Mouse (Mus musculus) cerebellum, postnatal 36 days (tissue): Measurements from ENCODE around the gene Gm21887.
A peak's percentile ranks its signal among the peaks of the same experiment; 100 is the strongest.
"Not testable (repeated sequence)": the region's sequence is repeated elsewhere in the genome, so short reads cannot be mapped to it uniquely, and the experiment has no call there.

Source experiments
- DNase-seq, 2 experiments: peaks; one replicate each; pipeline ENCODE4 v3.0.0; 2021 to 2022; ENCODE audit warnings: mixed read lengths in 2 of 2

Gene Gm21887

DNA sequence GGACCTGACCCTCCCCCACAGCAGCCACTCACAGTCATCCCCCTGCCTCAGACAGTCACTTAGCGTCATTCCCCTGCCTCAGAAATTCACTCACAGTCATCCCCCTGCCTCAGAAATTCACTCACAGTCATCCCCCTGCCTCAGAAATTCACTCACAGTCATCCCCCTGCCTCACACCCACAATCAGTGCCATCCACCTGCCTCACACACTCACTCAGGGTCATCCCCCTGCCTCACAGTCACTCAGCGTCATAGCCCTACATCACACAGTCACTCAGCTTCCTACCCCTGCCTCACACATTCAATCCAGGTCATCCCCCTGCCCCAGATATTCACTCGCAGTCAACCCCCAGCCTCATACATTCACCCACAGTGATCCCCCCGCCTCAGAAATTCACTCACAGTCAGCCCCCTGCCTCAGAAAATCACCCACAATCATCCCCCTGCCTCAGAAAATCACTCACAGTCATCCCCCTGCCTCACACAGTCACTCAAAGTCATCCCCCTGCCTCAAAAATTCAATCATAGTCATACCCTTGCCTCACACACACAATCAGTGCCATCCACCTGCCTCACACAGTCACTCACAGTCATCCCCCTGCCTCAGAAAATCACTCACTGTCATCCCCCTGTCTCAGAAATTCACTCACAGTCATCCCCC is 10.8 kb upstream of the Gm21887 start:
- not testable (repeated sequence) for DNase-seq

DNA sequence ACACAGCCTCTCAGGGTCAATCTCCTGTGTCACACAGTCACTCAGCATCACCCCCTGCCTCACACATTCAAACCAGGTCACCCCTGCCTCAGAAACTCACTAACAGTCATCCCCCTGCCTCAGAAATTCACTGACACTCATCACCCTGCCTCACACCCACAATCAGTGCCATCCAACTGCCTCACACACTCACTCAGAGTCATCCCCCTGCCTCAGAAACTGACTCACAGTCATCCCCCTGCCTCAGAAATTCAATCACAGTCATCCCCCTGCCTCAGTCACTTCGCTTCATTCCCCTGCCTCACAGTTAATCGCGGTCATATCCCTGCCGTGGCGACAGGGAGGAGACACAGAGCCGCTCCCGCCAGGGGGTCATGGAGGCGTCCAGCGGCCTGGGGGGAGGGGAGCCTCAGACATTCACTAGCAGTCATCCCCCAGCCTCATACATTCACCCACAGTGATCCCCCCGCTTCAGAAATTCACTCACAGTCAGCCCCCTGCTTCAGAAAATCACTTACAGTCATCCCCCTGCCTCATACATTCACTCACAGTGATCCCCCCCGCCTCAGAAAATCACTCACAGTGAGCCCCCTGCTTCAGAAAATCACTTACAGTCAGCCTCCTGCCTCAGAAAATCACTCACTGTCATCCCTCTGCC is 10.1 kb upstream of the Gm21887 start:
- peak in 1 of 2 experiments; percentile 34 for DNase-seq

DNA sequence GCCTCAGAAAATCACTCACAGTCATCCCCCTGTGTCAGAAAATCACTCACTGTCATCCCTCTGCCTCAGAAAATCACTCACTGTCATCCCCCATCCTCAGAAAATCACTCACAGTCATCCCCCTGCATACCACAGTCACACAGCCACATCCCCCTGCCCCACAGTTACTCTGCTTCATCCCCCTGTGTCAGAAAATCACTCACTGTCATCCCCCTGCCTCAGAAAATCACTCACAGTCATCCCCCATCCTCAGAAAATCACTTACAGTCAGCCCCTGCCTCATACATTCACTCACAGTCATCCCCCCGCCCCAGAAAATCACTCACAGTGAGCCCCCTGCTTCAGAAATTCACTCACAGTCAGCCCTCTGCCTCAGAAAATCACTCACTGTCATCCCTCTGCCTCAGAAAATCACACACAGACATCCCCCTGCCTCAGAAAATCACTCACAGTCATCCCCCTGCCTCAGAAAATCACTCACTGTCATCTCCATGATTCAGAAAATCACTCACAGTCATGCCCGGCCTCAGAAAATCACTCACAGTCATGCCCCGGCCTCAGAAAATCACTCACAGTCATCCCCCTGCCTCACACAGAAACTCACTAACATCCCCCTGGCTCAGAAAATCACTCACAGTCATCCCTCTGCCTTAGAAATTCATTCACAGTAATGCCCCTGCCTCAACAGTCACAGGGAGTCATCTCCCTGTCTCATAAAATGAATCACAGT is 9.4 kb upstream of the Gm21887 start:
- DNase-seq, result not testable (repeated sequence)

DNA sequence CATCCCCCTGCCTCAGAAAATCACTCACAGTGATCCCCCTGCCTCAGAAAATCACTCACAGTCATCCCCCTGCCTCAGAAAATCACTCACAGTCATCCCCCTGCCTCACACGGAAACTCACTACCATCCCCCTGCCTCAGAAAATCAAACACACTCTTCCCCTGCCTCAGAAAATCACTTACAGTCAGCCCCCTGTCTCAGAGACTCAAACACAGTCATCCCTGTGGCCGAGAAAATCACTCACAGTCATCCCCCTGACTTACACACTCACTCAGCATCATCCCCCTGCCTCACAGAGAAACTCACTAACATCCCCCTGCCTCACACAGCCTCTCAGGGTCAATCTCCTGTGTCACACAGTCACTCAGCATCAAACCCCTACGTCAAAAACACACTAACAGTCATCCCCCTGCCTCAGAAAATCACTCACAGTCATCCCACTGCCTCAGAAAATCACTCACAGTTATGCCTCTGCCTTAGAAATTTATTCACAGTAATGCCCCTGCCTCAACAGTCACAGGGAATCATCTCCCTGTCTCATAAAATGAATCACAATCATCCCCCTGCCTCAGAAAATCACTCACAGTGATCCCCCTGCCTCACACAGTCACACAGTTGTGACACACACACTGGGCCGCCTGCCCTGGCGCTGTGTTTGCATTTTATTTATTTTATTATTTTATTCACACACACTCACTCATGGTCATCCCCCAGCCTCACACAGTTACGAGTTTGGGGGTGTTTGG is 8.6 kb upstream of the Gm21887 start:
- DNase-seq, result not testable (repeated sequence)

DNA sequence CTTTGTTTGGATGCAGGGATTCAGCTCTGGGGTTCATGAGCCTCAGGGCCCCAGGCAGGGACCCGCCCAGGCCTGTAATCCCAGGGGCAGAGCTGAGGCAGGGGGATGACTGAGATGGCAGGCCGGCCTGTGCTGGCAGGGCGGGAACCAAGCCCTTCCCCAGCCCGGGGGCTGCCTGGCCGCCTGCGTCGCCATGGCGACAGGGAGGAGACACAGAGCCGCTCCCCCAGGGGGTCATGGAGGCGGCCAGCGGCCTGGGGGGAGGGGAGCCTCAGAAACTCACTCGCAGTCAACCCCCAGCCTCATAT is 8.1 kb upstream of the Gm21887 start:
- DNase-seq, result not testable (repeated sequence)

DNA sequence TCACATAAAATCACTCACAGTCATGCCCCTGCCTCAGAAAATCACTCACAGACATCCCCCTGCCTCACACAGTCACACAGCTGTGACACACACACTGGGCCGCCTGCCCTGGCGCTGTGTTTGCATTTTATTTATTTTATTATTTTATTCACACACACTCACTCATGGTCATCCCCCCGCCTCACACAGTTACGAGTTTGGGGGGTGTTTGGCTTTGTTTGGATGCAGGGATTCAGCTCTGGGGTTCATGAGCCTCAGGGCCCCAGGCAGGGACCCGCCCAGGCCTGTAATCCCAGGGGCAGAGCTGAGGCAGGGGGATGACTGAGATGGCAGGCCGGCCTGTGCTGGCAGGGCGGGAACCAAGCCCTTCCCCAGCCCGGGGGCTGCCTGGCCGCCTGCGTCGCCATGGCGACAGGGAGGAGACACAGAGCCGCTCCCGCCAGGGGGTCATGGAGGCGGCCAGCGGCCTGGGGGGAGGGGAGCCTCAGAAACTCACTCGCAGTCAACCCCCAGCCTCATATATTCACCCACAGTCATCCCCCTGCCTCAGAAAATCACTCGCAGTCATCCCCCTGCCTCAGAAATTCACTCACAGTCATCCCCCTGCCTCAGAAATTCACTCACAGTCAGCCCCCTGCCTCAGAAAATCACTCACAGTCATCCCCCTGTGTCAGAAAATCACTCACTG is 6.8 kb upstream of the Gm21887 start:
- peak in 1 of 2 experiments; percentile 44 for DNase-seq

DNA sequence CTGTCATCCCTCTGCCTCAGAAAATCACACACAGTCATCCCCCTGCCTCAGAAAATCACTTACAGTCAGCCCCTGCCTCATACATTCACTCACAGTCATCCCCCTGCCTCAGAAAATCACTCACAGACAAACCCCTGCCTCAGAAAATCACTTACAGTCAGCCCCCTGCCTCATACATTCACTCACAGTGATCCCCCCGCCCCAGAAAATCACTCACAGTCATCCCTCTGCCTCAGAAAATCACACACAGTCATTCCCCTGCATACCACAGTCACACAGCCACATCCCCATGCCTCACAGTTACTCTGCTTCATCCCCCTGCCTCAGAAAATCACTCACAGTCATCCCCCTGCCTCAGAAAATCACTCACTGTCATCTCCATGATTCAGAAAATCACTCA is 5.9 kb upstream of the Gm21887 start:
- not testable (repeated sequence) for DNase-seq

DNA sequence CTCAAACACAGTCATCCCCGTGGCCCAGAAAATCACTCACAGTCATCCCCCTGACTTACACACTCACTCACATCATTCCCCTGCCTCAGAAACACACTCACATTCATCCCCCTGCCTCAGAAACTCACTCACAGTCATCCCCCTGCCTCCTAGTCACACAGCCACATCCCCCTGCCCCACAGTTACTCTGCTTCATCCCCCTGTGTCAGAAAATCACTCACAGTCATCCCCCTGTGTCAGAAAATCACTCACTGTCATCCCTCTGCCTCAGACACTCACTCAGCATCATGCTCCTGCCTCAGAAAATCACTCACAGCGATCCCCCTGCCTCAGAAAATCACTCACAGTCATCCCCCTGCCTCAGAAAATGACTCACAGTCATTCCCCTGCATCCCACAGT is 5.2 kb upstream of the Gm21887 start:
- DNase-seq, result not testable (repeated sequence)

DNA sequence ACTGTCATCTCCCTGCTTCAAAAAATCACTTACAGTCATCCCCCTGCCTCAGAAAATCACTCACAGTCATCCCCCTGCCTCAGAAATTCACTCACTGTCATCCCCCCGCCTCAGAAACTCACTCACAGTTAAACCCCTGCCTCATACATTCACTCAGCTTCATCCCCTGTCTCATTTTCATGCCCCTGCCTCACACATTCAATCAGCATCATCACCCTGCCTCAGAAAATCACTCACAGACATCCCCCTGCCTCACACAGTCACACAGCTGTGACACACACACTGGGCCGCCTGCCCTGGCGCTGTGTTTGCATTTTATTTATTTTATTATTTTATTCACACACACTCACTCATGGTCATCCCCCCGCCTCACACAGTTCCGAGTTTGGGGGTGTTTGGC is 4.7 kb upstream of the Gm21887 start:
- DNase-seq, result not testable (repeated sequence)

DNA sequence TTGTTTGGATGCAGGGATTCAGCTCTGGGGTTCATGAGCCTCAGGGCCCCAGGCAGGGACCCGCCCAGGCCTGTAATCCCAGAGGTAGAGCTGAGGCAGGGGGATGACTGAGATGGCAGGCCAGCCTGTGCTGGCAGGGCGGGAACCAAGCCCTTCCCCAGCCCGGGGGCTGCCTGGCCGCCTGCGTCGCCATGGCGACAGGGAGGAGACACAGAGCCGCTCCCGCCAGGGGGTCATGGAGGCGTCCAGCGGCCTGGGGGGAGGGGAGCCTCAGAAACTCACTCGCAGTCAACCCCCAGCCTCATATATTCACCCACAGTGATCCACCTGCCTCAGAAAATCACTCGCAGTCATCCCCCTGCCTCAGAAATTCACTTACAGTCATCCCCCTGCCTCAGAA is 4.3 kb upstream of the Gm21887 start:
- peak in 1 of 2 experiments; percentile 52 for DNase-seq

DNA sequence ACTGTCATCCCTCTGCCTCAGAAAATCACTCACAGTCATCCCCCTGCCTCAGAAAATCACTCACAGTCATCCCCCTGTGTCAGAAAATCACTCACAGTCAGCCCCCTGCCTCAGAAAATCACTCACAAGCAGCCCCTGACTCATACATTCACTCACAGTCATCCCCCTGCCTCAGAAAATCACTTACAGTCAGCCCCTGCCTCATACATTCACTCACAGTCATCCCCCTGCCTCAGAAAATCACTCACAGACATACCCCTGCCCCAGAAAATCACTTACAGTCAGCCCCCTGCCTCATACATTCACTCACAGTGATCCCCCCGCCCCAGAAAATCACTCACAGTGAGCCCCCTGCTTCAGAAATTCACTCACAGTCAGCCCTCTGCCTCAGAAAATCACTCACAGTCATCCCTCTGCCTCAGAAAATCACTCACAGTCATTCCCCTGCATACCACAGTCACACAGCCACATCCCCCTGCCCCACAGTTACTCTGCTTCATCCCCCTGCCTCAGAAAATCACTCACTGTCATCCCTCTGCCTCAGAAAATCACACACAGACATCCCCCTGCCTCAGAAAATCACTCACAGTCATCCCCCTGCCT is 3.7 kb upstream of the Gm21887 start:
- not testable (repeated sequence) for DNase-seq

DNA sequence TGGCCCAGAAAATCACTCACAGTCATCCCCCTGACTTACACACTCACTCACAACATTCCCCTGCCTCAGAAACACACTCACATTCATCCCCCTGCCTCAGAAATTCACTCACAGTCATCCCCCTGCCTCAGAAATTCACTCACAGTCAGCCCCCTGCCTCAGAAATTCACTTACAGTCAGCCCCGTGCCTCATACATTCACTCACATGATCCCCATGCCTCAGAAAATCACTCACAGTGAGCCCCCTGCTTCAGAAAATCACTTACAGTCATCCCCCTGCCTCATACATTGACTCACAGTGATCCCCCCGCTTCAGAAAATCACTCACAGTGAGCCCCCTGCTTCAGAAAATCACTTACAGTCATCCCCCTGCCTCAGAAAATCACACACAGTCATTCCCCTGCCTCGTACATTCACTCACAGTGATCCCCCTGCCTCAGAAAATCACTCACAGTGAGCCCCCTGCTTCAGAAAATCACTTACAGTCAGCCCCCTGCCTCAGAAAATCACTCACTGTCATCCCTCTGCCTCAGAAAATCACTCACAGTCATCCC is 2.7 kb upstream of the Gm21887 start:
- not testable (repeated sequence) for DNase-seq

DNA sequence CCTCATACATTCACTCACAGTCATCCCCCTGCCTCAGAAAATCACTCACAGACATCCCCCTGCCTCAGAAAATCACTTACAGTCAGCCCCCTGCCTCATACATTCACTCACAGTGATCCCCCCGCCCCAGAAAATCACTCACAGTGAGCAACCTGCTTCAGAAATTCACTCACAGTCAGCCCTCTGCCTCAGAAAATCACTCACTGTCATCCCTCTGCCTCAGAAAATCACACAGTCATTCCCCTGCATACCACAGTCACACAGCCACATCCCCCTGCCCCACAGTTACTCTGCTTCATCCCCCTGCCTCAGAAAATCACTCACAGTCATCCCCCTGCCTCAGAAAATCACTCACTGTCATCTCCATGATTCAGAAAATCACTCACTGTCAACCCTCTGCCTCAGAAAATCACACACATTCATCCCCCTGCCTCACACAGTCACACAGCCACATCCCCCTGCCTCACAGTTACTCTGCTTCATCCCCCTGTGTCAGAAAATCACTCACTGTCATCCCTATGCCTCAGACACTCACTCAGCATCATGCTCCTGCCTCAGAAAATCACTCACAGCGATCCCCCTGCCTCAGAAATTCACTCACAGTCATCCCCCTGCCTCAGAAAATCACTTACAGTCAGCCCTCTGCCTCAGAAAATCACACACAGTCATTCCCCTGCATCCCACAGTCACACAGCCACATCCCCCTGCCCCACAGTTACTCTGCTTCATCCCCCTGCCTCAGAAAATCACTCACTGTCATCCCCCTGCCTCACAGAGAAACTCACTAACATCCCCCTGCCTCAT is 1.9 kb upstream of the Gm21887 start:
- not testable (repeated sequence) for DNase-seq

DNA sequence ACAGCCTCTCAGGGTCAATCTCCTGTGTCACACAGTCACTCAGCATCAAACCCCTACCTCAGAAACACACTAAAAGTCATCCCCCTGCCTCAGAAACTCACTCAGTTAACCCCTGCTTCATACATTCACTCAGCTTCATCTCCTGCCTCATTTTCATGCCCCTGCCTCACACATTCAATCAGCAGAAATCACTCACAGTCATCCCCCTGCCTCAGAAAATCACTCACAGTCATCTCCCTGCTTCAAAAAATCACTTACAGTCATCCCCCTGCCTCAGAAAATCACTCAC is 1.3 kb upstream of the Gm21887 start:
- not testable (repeated sequence) for DNase-seq

DNA sequence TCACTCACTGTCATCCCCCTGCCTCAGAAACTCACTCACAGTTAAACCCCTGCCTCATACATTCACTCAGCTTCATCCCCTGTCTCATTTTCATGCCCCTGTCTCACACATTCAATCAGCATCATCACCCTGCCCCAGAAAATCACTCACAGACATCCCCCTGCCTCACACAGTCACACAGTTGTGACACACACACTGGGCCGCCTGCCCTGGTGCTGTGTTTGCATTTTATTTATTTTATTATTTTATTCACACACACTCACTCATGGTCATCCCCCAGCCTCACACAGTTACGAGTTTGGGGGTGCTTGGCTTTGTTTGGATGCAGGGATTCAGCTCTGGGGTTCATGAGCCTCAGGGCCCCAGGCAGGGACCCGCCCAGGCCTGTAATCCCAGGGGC is 875 bp upstream of the Gm21887 start:
- peak in 1 of 2 experiments; percentile 35 for DNase-seq

DNA sequence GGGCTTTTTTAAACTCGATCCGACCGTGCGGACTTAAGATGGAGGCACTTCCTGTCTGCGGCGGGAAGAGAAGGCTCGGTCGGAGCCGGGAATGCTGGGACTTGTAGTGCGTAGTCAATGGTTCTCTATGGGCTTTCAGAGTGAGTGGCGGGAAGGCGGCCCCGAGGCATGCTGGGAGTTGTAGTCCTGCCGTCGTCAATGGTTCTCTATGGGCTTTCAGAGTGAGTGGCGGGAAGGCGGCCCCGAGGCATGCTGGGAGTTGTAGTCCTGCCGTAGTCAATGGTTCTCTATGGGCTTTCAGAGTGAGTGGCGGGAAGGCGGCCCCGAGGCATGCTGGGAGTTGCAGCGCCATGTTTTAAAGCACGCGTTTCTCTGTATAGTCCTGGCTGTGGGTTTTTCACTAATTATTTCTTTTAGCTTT is 352 bp downstream of the Gm21887 start:
- peak; percentile 100 for DNase-seq

DNA sequence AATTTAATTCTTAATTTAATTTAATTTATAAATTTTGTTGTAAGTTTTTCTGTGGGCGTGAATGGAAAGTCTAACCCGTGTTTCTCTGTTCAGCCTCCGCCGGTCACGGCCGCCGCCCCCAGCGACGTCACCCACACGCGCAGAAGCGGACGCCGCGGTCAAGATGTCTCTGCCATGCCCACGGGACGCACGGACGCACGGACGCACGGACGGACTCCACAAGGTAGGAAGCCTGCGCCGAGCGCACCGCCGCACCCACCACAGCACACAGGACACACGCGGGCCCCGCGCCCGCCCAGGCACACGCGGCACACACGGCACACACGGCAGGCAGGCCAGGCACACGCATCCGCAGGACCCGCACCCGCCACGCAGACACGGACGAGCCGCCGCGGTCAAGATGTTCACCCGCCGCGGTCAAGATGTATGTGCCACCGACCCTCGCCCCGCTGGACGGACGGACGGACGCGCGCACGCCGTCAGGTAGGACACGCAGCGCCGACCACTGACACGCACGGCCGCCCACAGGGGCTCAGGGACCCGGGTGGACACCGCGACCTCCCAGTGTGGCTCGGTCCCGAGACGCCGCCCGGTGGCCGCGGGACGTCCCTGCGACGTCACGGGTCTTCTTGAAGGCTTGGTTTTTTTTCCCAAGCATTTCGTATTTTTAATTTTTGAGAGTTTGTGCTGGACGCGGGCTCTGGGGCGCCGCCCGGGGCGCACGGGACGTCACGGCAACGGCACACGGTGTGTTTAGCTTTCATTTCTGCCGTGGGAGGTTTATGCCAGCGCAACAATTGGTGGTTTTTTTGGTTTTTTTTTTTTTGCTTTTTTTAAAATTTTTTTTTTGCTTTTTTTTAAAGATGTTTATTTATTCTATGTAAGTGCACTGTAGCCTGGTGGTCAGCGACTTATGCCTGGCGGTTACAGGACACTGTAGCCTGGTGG is 1.4 kb downstream of the Gm21887 start:
- DNase-seq, result peak; percentile 55 to 69

DNA sequence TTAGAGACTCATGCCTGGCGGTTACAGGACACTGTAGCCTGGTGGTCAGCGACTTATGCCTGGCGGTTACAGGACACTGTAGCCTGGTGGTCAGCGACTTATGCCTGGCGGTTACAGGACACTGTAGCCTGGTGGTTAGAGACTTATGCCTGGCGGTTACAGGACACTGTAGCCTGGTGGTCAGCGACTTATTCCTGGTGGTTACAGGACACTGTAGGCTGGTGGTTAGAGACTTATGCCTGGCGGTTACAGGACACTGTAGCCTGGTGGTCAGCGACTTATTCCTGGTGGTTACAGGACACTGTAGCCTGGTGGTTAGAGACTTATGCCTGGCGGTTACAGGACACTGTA is 2.0 kb downstream of the Gm21887 start:
- DNase-seq, result not testable (repeated sequence)

DNA sequence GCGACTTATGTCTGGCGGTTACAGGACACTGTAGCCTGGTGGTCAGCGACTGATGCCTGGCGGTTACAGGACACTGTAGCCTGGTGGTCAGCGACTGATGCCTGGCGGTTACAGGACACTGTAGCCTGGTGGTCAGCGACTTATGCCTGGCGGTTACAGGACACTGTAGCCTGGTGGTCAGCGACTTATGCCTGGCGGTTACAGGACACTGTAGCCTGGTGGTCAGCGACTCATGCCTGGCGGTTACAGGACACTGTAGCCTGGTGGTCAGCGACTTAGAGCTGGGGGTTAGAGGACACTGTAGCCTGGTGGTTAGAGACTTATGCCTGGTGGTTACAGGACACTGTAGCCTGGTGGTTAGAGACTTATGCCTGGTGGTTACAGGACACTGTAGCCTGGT is 4.0 kb downstream of the Gm21887 start:
- DNase-seq, result not testable (repeated sequence)

DNA sequence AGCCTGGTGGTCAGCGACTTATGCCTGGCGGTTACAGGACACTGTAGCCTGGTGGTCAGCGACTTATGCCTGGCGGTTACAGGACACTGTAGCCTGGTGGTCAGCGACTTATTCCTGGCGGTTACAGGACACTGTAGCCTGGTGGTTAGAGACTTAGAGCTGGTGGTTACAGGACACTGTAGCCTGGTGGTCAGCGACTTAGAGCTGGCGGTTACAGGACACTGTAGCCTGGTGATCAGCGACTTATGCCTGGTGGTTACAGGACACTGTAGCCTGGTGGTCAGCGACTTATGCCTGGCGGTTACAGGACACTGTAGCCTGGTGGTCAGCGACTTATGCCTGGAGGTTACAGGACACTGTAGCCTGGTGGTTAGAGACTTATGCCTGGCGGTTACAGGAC is 4.6 kb downstream of the Gm21887 start:
- not testable (repeated sequence) for DNase-seq
